Mouse (Mus musculus): ENCODE results near the gene Mllt3.

DNA sequence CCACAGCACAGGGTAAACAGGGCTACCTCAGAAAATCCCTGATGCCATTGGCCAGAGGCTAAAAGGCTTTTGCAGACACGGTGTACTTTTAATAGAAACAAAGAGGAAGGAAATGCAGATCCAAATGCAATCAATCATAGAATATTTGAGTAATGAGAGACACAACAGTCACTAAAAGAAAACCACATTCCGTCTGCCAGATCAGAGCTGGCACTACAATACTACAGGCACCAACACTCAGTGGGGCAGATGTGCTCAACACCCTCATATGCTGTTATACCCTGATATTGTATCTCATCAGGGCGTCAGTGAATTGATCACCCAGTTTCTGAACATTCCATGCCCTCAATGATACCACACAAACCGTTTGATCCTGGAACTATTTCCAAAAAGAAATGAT is 79.4 kb downstream of the Mllt3 start:
- TF ChIP-seq CTCF (IDR thresholded peaks at IDR 0.05; ENCODE audit: control insufficient read depth, insufficient read depth, low read length) = no peak
- no peak for TF ChIP-seq POLR2A (IDR thresholded peaks at IDR 0.05; ENCODE audit: borderline replicate concordance, control insufficient read depth, low read depth, low read length)
